Mouse (Mus musculus) stomach, postnatal 0 days (tissue): ENCODE results near the gene Gm21028.
"Not testable (repeated sequence)": the region's sequence is repeated elsewhere in the genome, so short reads cannot be mapped to it uniquely, and the experiment has no call there.

Experiments
- CTCF ChIP-seq: IDR thresholded peaks from 2 replicates; pipeline ENCODE4 v1.5.1; 2016; ENCODE audit warnings: antibody characterized with exemption, low read depth, mild to moderate bottlenecking, moderate library complexity
- EP300 ChIP-seq: optimal IDR thresholded peaks from 2 replicates; pipeline ENCODE3; 2016; ENCODE audit warnings: antibody characterized with exemption

DNA sequence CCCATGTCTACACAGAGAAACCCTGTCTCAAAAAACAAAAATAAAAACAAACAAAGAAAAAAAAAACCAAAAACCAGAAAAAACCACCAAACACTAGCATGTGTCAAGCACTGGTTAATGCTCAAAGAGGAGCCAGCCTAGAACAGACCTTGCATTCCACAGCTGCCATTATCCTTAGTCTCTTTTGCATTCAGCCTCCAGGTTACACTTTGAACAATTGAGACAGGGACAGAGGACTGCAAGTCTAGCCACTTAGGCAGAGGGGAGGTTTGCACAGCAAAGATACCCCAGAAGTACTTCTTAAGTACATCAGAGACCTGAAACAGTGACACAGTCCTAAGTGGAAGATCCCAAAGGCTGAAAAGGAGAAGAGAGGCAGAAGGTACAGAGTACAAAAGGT lies 12.9 kb upstream of the Gm21028 start:
- not testable (repeated sequence) for TF ChIP-seq EP300, CTCF
